Mouse (Mus musculus) stomach, postnatal 0 days (tissue): Measurements from ENCODE around the gene Aqp1. TPM values are rescaled to one million over a fixed set of nuclear protein-coding genes. Genes with fewer than 3 reads are reported as not detected.

Experiments
- ATAC-seq: fragments of 200-750 bp; cut with Nextera tagmentation; 2 replicates; pipeline ENCODE4 v1.8.0; 2017; ENCODE audit not compliant: low FRiP score, low TSS enrichment
- DNase-seq: peaks from one replicate; pipeline ENCODE4 v3.0.0-alpha.2; 2016; ENCODE audit warnings: low spot score
- H3K27ac ChIP-seq: fragments of 300-500 bp; sonication (generic); replicated peaks from 2 replicates; pipeline ENCODE4 v1.5.1; 2014; ENCODE audit warnings: mild to moderate bottlenecking, control low read depth
- H3K27me3 ChIP-seq: fragments of 300-500 bp; sonication (generic); 2 replicates; pipeline ENCODE4 v1.6.1; 2014; ENCODE audit warnings: low read length; ENCODE audit not compliant: control insufficient read depth, insufficient read depth
- H3K36me3 ChIP-seq: fragments of 300-500 bp; sonication (generic); 2 replicates; pipeline ENCODE4 v1.6.1; 2014; ENCODE audit warnings: low read length, mixed read lengths; ENCODE audit not compliant: control insufficient read depth, insufficient read depth
- H3K4me1 ChIP-seq: fragments of 300-500 bp; sonication (generic); replicated peaks from 2 replicates; pipeline ENCODE4 v1.6.1; 2014; ENCODE audit warnings: antibody characterized with exemption; ENCODE audit not compliant: control insufficient read depth, insufficient read depth
- H3K4me2 ChIP-seq: fragments of 300-500 bp; sonication (generic); replicated peaks from 2 replicates; pipeline ENCODE4 v1.6.1; 2014; ENCODE audit warnings: low read depth, mild to moderate bottlenecking, control low read depth, moderate library complexity
- H3K4me3 ChIP-seq: fragments of 300-500 bp; sonication (generic); 2 replicates; pipeline ENCODE4 v1.5.1; 2014; ENCODE audit warnings: low read depth, low read length, control low read depth
- H3K9ac ChIP-seq: fragments of 300-500 bp; sonication (generic); 2 replicates; pipeline ENCODE4 v1.6.1; 2014; ENCODE audit warnings: mild to moderate bottlenecking, low read length, control low read depth, mixed read lengths
- H3K9me3 ChIP-seq: fragments of 300-500 bp; sonication (generic); 2 replicates; pipeline ENCODE4 v1.6.1; 2016; ENCODE audit warnings: low read length; ENCODE audit not compliant: control insufficient read depth
- CTCF ChIP-seq: IDR thresholded peaks from 2 replicates; pipeline ENCODE4 v1.5.1; 2016; ENCODE audit warnings: antibody characterized with exemption, low read depth, mild to moderate bottlenecking, moderate library complexity
- EP300 ChIP-seq: optimal IDR thresholded peaks from 2 replicates; pipeline ENCODE3; 2016; ENCODE audit warnings: antibody characterized with exemption
- WGBS: fragments of 180-500 bp; shearing (Covaris S2); extraction: QIAGEN DNeasy Blood & Tissue Kit; methylation state at CpG from one replicate; pipeline ENCODE4 v1.1.7; 2014; 5-methylcytosine and 5-hydroxymethylcytosine counted together
- microRNA-seq: library from miRNA; unstranded; fragments of <30 nt; microRNA quantifications from one replicate; pipeline ENCODE4, GENCODE M21; 2016
- polyA plus RNA-seq: library from polyadenylated mRNA; unstranded; fragments of >200 nt; fragmentation: Nextera tagmentation; extraction: Ambion mirVana; gene quantifications from 2 replicates; pipeline ENCODE4 v1.2.1, GENCODE M21; 2015

Gene Aqp1
- polyA plus RNA-seq, 1 experiment from 2014 or later: 16.2 TPM

- Histone ChIP-seq H3K4me1 (no peaks in the 10 kb centered on the region; the same call in 1 of the 2 replicates), H3K9ac (no peak overlapping the region), H3K27ac (no peak overlapping the region), H3K4me2 (no peak overlapping the region), H3K4me3 (no peak overlapping the region), H3K27me3 (no peaks in the 10 kb centered on the region), H3K36me3 (no peaks in the 10 kb centered on the region), H3K9me3 (no peaks in the 10 kb centered on the region)
- DNase-seq: no peak
- WGBS: 74% methylated on average over 10 of the region's 10 CpGs
- no peak for ATAC-seq
- TF ChIP-seq CTCF (no peak), EP300 (no peak)
These were observed 58.6 kb downstream of the Aqp1 start for GRCm38 (mm10) chr6:55394854-55395253.

- H3K27ac ChIP-seq: peak overlapping the region; percentile 69; the same call in 1 of the 2 replicates
- TF ChIP-seq CTCF (peak; percentile 75), EP300 (no peak)
- DNase-seq: peak; percentile 30
- no peaks in the 10 kb centered on the region for H3K36me3 ChIP-seq
- H3K4me3 ChIP-seq: no peak overlapping the region
- no peaks in the 10 kb centered on the region for H3K9me3 ChIP-seq
- no peaks in the 10 kb centered on the region; the same call in 1 of the 2 replicates for H3K4me1 ChIP-seq
- 19% methylated on average over 3 of the region's 3 CpGs for WGBS
- no peak overlapping the region for H3K9ac ChIP-seq
- peak; percentile 78; the same call in 1 of the 2 replicates for ATAC-seq
- peak overlapping the region; percentile 25 for H3K4me2 ChIP-seq
- H3K27me3 ChIP-seq: no peaks in the 10 kb centered on the region
These were observed 59.9 kb downstream of the Aqp1 start for GRCm38 (mm10) chr6:55396176-55396575.

- TF ChIP-seq EP300 (no peak), CTCF (no peak)
- H3K36me3 ChIP-seq: no peaks in the 10 kb centered on the region
- H3K4me2 ChIP-seq: peak overlapping the region; percentile 25
- no peak overlapping the region for H3K4me3 ChIP-seq
- no peaks in the 10 kb centered on the region for H3K9me3 ChIP-seq
- no peaks in the 10 kb centered on the region for H3K27me3 ChIP-seq
- WGBS: 47% methylated on average over 11 of the region's 11 CpGs
- ATAC-seq (peak; percentile 41; the same call in 1 of the 2 replicates), DNase-seq (peak; percentile 37)
- H3K9ac ChIP-seq: no peak overlapping the region
- H3K27ac ChIP-seq: peak overlapping the region; percentile 69
- H3K4me1 ChIP-seq: no peaks in the 10 kb centered on the region; the same call in 1 of the 2 replicates
These were observed 60.4 kb downstream of the Aqp1 start for GRCm38 (mm10) chr6:55396622-55397041.

Small RNAs within 50 kb of the gene (microRNA-seq; reads per million reads assigned to microRNA genes)
- not detected for gene Gm25458

Other genes starting within 250 kb of the Aqp1 start
- gene Crhr2, start 203.4 kb upstream of the Aqp1 start, polyA plus RNA-seq: 0.12 and 0.23 TPM in 2 replicates
- gene Inmt, start 161.4 kb upstream of the Aqp1 start, polyA plus RNA-seq: 0.17 and 0.19 TPM in 2 replicates
- 2.4 and 2.9 TPM in 2 replicates for gene Mindy4, start 133.0 kb upstream of the Aqp1 start, polyA plus RNA-seq
- not detected in 2 replicates for gene Ghrhr, start 39.9 kb downstream of the Aqp1 start, polyA plus RNA-seq
- gene Adcyap1r1, start 115.5 kb downstream of the Aqp1 start, polyA plus RNA-seq: 5.4 and 5.5 TPM in 2 replicates